Mouse (Mus musculus) left cerebral cortex, adult 2 months (tissue): ENCODE results near the gene Ppm1f. TPM values are rescaled to one million over a fixed set of nuclear protein-coding genes. Genes with fewer than 3 reads are reported as not detected.
"Not testable (repeated sequence)": the region's sequence is repeated elsewhere in the genome, so short reads cannot be mapped to it uniquely, and the experiment has no call there.

ENCODE experiments used
- DNase-seq, 2 experiments: peaks; one replicate each; pipeline ENCODE4 v3.0.0; 2021 to 2022; ENCODE audit warnings: low spot score in 2 of 2, mixed read lengths in 1 of 2; ENCODE audit errors: extremely low spot score in 1 of 2
- H3K27ac ChIP-seq: fragments of 200-600 bp; 2 replicates; pipeline ENCODE4 v1.8.1; 2022
- H3K4me3 ChIP-seq: fragments of 200-600 bp; 2 replicates; pipeline ENCODE4 v1.8.1; 2022
- CTCF ChIP-seq: fragments of 200-600 bp; IDR thresholded peaks from 2 replicates; pipeline ENCODE4 v1.8.1; 2022; ENCODE audit warnings: antibody characterized with exemption, mild to moderate bottlenecking, moderate library complexity
- intact Hi-C: fragments of 180-260 bp; cut with DNase I; formaldehyde crosslinking; loops from one replicate; pipeline ENCODE4 v1.15.1; 2025
- long read RNA-seq, 2 experiments: library from polyadenylated mRNA; stranded (forward); transcript quantifications; one replicate each; pipeline ENCODE4 v2.0.0; 2021; ENCODE audit warnings: borderline mapping rate in 2 of 2
- total RNA-seq, 2 experiments: library from RNA; stranded (reverse); gene quantifications; 2 replicates each; pipeline ENCODE4 v1.2.3; 2021

Gene Ppm1f
- 10 to 100 TPM; 47.3 to 57.9 TPM for total RNA-seq
- long read RNA-seq, experiment 1, full-length matches to known transcripts, result 39 of 60 reads
- long read RNA-seq, experiment 1, partial matches to known transcripts, result 14 of 60 reads
- long read RNA-seq, experiment 1, other reads (novel, unspliced or antisense), result 7 of 60 reads
- long read RNA-seq, experiment 2, full-length matches to known transcripts, result 42 of 59 reads
- long read RNA-seq, experiment 2, partial matches to known transcripts, result 13 of 59 reads
- long read RNA-seq, experiment 2, other reads (novel, unspliced or antisense), result 4 of 59 reads

DNA sequence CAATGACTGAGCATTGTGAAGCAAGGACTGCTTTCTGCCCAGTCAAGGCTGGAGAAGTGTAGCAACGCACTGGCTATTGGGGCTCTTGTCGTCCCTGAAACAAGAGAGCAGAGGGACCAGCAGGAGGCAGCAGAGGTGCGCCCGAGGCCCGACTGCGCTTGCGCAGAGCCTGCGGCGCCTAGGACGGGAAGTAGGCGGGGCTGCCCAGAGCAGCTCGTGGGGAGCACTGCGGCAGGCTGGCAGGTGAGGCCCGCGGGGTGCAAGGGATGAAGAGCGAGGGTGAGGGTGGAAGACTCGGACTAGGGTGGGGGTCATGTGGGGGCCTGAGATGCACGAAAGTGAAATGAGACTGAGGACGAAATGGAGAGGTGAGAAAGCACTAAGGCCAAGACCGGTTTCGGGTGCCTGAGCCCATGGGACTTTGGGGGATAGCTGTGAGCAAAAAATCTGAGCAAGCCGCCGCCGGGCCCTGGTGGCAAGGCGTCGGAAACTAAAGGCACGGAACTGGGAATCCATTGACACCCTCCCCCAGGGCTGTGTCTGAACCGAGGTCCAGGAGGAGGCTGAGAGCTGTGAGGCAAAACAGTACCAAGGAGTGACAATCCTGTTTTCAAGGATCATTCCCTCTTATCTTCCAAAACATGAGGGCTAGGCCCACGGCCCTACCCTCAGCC, at the start of gene Ppm1f:
Gene Ppm1f (plus strand): TSS at position 88 of the 674 bp plus-strand sequence.
- DNase-seq, result peak; percentile 95 to 99
- intact Hi-C loops, result loop anchor here (1.0 kb wide), 1 partner anchor 16 kb away; no protein-coding TSS in a partner anchor
- Histone ChIP-seq H3K27ac (peak within 1 kb of the TSS; percentile 84), H3K4me3 (peak within 1 kb of the TSS; percentile 83)
- peak; percentile 94 for TF ChIP-seq CTCF

- no peak; the same call in 1 of the 2 replicates for TF ChIP-seq CTCF
- intact Hi-C loops, result no loop called here
- DNase-seq, result no peak
- no peak overlapping the region for H3K27ac ChIP-seq
- H3K4me3 ChIP-seq, result no peak overlapping the region
Observed at GRCm38 (mm10) chr16:16849196-16849595, 47.1 kb upstream of the Ppm1f start.

- DNase-seq, result no peak
- Histone ChIP-seq H3K4me3 (no peak overlapping the region), H3K27ac (no peak overlapping the region)
- no peak for TF ChIP-seq CTCF
- intact Hi-C loops, result no loop called here
Observed at GRCm38 (mm10) chr16:16852411-16852810, 43.9 kb upstream of the Ppm1f start.

DNA sequence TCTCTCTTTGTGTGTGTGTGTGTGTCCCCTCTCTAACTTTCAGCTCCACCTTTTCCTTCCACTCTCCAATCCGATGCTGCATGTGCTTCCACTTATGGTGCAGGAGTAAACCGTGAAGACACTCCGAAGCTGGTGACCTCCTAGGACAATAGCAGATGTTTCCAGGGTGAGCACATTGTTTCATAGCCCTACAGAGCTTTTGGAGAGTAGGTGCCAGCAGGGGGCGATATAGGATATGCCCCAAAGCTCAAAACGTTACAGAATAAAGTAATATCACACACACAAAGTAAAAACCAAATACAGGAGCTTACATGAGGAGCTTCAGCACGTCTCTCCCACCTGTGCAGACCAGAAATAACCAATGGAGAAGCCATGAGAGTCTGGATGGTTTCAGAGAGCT, 41.4 kb upstream of the Ppm1f start:
- intact Hi-C loops, result no loop called here
- peak; percentile 70 for TF ChIP-seq CTCF
- Histone ChIP-seq H3K4me3 (no peak overlapping the region), H3K27ac (no peak overlapping the region)
- peak in 1 of 2 experiments; percentile 29 for DNase-seq

- no peak overlapping the region for H3K4me3 ChIP-seq
- intact Hi-C loops, result no loop called here
- H3K27ac ChIP-seq, result no peak overlapping the region
- no peak for DNase-seq
- TF ChIP-seq CTCF, result no peak
Observed at GRCm38 (mm10) chr16:16855541-16855940, 40.7 kb upstream of the Ppm1f start.

GRCm38 (mm10) chr16:16856054-16856453, 40.2 kb upstream of the Ppm1f start:
- H3K27ac ChIP-seq, H3K4me3 ChIP-seq, intact Hi-C loops, DNase-seq: not testable (repeated sequence)

- no peak for TF ChIP-seq CTCF
- Histone ChIP-seq H3K4me3 (no peak overlapping the region), H3K27ac (no peak overlapping the region)
- intact Hi-C loops, result no loop called here
- no peak for DNase-seq
Observed at GRCm38 (mm10) chr16:16856731-16857476, 39.4 kb upstream of the Ppm1f start.

- no peak for DNase-seq
- Histone ChIP-seq H3K4me3 (no peak overlapping the region), H3K27ac (no peak overlapping the region)
- no peak for TF ChIP-seq CTCF
- intact Hi-C loops, result no loop called here
Observed at GRCm38 (mm10) chr16:16862288-16862687, 34.0 kb upstream of the Ppm1f start.

- intact Hi-C loops, result no loop called here
- no peak within 1 kb of the TSS for H3K4me3 ChIP-seq
- DNase-seq, result peak in 1 of 2 experiments; percentile 7
- no peak for TF ChIP-seq CTCF
- H3K27ac ChIP-seq, result no peak within 1 kb of the TSS
Observed at GRCm38 (mm10) chr16:16863978-16864377, 32.3 kb upstream of the Ppm1f start, which contains the start of gene Igll1. Gene Igll1 (minus strand): TSS chr16:16863985.

- Histone ChIP-seq H3K4me3 (no peak overlapping the region), H3K27ac (no peak overlapping the region)
- TF ChIP-seq CTCF, result no peak
- DNase-seq, result no peak
- intact Hi-C loops, result no loop called here
Observed at GRCm38 (mm10) chr16:16865217-16865616, 31.1 kb upstream of the Ppm1f start.

DNA sequence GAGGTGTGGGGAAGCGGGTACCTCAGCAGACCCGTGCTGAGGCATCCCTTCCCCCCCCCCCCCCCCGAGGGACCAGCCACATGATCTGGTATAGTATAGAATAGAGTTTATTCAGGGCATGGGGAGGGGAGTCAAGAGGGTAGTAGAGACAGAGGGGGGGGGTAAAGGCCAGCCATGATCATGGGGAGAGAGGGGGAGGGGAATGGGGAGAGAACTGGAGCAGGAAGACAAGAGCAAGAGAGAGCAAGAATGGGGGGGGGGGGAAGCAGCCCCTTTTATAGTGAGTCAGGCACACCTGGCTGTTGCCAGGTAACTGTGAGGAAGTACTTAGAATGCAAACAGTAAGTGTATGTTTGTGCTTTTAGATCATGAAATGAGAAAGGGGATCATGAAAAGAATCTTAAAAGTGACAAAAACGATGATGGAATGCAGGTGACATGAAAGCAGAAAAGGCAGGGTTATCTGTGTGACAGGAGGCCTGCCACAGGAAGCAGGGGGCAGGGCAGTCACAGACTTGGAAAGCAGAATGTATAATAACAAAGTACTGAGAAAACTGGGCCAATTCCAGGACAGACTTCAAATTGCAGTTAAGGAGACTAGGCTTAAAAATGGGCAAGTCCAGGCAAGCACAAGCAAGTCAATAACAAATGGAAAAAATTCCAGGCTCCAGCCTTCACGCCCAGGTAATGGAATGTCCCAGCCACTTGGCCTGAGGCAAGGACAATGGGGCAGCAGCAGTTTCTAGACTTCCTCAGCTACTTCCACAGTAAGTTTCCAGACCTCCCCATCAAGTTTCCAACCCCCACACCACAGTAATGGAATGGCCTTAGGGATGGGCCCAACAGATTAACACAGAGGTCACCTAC, 30.3 kb upstream of the Ppm1f start:
- no peak overlapping the region for H3K27ac ChIP-seq
- H3K4me3 ChIP-seq, result no peak overlapping the region
- no peak for DNase-seq
- TF ChIP-seq CTCF, result no peak
- intact Hi-C loops, result no loop called here
